Mouse (Mus musculus): Measurements from ENCODE around the gene Gjd3.

The Gjd3 gene

DNA sequence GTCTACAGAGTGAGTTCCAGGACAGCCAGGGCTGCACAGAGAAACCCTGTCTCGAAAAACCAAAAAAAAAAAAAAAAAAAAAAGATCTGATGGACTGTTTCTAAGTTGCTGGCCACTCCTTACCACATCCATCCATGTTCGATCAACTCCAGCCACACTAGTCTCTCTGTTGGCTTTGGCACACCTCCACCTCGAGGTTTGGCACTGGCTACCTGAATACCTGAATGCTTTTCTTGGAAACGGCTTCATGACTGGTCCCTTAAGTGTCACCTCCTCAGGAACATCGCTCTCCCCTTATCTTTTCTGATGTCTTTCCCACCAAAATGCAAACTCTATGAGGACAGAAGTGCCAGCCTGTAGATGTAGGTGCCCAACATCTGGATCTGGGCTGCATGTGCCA lies 3.5 kb downstream of the Gjd3 start:
- no peak for DNase-seq

DNA sequence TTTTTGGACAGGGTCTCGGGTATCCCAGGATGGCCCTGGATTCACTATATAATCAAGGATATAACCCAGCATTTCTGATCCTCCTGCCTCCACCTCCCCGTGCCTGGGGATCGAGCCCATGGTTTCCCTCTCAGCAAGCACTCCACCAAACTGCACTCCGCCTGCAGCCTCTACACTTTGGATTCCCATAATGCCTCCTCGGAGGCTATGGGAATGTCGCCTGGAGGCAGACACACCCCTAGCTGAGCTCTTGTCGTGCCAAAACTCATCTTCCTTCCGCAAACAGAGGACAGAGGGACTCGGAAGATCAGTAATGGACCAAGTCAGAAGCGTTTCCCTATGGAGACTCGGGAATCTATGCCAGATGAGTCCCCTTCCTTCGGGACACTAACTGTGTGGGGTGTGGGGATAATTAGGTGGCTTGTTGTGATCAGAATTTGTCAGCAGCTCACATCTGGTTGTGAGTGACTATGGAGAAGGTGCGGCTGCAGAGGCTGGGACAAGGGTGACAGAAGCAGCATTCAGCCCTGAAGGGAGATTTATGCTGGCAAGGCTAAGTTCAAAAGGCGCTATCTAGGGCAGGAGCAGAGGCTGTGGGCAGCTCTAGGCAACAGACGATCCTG lies 4.2 kb downstream of the Gjd3 start:
- DNase-seq = no peak

DNA sequence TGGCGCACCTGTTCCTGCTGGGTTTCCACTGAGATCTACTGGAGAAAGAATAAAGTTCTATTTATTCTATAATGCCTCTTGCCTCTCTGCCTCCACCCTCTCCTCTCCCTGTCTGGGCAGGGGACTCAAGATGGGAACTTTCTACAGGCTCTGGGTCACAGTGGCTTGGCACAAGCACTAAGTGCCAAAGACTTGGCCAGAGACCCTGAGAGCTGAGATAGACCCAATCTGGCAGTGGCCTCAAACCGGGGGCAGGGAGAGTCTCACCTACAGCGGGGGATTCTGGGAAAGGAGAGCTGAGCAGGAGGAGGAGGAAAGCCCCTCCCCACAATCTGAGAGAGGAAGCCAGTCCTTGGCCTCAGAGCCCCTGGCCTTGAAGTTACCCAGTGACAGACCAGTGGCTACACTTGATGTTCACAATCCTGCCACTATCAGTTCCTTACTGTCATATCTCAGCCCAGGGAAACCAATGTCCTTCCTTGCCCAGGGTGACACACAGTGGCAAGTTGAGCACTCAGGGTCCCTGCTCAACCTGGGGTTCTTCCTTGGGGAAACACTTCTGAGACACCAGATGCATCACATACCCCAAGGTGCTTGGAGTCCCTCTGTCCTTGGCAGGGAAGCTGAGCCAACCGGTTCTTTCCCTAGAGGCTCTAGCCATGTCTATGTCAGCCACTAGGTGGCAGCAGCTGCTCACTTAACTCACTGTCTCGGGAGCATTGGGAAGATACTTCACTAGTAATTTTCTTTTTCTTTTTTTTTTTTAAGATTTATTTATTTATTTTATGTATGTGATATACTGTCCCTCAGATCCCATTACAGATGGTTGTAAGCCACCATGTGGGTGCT lies 7.7 kb downstream of the Gjd3 start:
- peak; percentile 83 for DNase-seq

DNA sequence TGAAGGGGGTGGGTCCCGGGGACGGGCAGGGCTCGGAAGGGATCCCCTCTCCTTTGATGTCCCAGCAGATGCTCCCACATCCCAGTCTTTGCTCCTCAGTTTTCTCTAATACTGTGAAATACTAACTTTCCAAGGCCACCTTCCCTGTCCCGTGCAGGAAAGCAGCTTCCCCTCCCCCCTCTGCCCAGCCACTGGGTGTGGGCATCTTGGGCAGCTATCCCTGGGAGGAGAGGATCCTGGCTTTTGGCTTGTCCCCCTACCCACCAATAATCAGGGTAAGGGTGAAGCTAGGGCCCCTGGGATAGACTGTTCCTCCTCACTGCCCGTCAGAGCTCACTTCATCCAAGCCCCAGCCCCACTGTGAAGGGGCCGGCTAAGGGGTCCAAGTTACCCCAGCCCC lies 8.6 kb downstream of the Gjd3 start:
- DNase-seq = no peak

DNA sequence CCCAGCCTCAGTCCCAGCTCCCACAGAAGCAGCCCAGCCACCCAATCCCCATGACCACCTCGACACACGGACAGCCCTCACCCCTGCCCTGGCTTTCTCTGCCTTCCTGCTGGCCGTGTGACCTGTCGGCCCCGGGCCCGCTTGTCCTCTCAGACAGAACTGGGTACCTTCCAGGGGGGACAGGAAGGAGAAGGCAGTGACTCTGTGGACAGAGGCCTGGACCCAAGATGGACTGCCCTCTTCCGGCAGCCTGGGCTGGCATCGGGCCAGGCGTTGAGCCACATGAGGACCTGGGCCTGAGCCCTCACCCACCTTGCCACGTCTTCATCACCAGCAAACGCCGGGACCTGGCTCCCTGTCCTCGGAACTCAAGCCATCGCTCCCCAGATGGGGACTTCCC lies 9.2 kb downstream of the Gjd3 start:
- peak; percentile 51 for DNase-seq

DNA sequence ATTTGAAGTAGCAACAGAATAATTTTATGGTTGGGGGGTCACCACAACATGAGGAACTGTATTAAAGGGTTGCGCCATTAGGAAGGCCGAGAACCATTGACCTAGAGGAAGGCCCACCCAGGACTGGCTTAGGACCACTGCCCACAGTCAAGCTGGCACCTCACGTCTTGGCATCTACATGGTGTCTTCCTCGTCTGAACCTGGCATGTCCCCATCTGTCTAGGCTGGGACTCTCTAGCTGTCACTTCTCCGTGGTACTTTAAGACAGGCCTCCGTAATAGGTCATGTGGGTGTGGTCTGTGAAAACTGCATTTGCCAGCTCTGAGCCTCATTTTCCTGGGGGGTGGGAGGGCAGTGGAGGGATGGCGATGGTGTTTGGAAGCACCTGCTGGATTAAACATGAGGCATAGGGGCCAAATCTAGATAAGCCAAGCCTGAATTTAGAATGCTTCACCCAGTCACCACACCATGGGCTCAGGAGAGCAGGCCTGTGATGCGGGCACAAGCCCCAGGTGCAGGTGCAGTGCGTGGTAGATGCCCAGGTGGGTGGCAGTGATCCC lies 9.9 kb downstream of the Gjd3 start:
- no peak for DNase-seq

DNA sequence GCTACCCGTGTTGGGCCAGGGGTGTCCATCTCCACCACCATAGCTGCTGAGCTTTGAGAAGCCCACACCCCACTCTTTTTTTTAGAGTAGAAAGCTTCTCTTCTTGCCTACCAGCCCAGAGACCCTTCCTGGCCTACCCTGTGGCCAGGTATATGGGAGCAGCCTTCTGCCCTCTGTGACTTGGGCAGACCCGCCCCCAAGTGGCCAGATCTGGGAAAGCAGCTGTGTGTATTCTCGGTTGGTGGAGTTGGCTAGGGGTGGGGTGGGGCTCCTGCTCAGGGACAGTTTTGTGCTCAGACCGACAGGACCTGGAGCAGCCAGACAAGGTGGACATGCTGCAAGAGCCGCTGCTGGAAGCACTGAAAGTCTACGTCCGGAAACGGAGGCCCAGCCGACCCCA lies 10.6 kb downstream of the Gjd3 start:
- peak; percentile 87 for DNase-seq

DNA sequence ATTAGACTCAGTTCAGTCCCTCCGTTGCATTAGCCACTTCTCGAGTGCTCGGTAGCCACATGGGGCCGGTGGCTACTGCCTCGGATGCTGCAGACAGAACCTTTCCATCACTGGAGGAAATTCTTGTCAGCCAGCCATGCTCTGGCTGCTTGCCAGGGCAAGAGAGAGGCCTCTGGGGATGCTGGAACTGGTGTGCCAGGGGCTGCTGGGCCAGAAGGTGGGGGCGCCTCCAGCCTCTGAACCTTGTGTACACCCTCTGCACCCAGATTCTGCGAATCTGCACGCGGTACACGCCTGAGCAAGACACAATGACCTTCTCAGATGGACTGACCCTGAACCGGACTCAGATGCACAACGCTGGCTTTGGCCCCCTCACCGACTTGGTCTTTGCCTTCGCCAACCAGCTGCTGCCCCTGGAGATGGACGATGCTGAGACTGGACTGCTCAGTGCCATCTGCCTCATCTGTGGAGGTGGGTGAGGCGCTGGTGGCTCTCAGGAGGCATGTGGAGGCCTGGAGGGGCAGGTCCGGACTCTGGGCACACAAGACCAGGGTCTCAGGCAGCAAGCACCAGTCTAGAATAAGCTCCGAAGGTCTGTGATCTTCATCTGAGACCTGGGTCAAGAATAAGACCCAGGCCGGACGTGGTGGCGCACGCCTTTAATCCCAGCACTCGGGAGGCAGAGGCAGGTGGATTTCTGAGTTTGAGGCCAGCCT lies 11.3 kb downstream of the Gjd3 start:
- no peak for DNase-seq

DNA sequence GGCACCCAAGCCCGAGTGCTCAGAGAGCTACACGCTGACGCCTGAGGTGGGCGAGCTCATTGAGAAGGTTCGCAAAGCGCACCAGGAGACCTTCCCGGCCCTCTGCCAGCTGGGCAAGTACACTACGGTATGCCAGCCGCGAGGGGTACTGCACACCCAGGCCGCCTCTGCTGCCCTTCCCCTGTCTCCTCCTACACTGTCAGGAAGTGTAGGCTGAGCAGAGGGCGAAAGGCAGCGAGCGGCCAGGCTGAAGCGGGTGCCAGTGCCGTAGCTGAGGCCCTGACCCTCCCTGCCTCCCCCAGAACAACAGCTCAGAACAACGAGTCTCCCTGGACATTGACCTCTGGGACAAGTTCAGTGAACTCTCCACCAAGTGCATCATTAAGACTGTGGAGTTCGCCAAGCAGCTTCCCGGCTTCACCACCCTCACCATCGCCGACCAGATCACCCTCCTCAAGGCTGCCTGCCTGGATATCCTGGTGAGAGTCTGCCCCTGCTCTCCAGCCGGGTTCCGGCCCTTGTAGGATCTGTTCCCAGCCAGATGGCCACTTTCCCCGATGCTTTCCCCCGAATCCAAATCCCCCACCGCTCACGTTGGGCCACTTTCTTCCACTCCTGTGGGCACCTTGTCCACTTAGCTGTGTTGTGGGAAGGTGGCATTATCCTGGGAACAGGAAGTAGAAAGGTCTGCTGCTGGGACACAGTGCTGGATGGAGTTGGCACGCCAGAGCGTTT lies 12.5 kb downstream of the Gjd3 start:
- DNase-seq = peak; percentile 93

DNA sequence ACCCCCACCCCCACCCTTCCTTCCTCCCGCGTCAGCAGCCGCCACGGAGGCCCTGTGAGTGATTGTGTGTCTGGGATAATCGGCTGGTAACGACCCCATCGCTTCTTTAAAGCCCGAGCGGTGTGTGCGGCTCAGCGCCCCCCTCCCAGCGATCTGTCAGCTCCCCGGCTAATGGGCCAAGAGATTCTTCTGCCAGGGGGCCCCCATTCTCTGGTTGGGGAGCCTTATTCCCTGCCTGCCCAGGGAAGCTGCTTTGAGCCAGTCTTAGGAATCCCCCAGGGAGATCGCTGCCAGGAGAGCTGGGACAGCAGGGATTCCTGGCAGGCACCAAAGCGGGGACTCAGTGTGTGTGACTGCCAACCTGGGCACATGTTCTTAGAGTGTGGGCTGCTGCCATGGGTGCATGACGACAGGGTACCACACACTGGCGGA lies 13.3 kb downstream of the Gjd3 start:
- no peak for DNase-seq

DNA sequence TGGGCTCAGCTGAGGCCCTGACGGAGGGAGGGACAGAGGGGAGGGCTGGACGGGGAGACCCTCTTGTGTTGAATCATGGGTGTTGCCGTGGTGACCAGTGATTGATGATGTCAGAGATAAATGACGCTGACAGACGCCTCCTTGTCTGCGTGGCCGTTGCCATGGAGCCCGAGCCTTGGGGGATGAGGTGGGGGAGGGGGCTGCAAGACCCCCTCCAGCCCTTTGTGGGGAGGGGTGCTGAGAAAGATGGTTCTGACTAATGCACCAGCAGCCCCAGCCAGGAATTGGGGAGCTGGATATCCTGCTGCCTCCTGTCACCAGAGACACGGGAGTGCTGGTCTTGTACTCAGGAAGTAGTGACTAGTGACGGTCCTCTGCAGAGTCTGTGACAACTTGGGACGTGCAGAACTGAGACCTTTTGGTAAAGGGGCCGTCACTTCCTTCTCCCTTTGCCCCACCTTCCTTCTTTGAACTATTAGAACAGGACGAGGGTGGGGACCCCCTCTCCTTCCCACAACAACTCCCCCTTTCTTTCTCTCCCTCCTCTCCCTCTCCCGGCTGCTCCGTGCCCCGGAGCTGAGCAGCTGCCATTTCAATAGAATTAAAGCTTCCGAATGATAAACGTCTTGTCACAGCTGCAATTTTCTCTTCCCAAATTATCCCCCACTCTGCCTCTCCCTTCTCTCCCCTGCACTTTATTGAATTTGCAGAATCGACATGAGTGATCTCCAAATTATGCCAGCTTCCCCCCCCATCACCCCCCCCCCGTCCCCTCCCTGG lies 13.9 kb downstream of the Gjd3 start:
- peak; percentile 17 for DNase-seq

DNA sequence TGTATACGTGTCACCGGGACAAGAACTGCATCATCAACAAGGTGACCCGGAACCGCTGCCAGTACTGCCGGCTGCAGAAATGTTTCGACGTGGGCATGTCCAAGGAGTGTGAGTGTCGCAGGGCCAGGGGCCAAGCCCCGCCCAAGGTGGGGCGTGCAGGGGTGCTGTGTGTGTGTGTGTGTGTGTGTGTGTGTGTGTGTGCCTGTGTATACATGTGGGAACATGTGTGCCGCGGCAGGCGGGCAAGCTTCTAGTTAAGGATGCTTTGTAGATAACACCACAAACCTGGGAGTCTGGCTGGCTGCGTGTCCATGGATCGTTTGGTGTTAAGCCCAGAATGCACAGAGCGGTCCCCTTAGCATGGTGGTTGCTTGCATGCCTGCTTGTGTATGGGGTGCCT lies 14.7 kb downstream of the Gjd3 start:
- peak; percentile 14 for DNase-seq

DNA sequence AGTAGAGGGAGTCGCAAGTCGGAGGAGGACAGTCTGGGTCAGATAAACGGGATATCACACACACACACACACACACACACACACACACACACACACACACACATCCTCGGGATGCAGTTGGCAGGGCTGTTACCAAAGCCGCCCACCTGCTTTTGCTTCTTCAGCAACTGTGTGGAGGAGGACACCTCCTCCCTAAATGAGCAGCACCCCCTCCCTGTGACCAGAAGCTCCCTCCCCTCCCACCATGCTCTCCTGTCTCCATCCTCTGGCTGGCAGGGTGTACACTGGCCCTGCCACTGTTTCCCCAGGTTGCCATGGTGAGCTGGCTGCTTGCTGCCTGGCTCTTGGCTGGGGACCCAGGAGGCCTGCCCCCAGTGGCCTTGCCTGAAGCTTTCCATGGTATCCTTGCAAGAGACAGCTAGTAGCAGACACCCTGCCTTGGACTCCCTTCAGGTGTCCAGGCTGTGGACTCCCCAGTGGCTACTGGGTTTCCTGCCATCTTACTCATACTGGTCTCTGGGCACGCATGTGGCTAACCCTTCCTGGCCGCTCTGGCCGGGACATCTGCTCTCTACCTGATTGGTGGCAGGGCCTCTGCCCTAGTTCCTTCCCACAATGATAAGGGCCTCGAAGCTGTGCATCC lies 16.2 kb downstream of the Gjd3 start:
- peak; percentile 48 for DNase-seq

DNA sequence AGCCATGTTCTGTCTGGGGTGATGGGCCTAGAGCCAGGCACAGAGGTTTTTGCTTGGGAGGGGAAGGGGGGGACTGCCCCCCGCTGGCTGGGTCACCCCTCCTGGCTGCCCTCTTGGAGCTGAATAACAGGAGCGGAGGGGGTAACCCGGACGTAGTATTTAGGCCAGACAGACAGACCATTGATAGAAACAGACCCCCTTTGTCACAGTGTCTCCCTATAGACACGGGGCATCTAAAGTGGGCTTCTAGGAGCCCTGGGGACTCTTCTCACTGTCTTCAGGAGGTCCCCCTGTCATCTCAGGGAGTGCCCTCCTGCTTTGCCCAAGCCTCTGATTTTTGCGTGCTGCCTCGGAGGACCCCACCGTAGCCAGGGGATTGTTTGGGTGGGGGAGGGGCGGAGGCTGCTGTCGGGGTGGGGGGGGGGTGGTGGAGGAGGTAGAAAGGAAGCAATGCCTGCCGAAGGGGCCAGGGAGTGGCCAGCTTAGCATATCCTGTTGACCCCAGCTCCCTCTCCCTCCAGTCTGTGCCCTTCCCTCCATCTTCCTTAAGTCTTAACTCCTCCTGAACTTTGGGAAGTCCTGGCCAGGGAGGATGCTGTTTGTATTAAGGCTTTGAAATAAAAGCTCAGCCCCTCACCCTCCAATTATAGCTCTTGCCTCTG lies 17.3 kb downstream of the Gjd3 start:
- DNase-seq = no peak

DNA sequence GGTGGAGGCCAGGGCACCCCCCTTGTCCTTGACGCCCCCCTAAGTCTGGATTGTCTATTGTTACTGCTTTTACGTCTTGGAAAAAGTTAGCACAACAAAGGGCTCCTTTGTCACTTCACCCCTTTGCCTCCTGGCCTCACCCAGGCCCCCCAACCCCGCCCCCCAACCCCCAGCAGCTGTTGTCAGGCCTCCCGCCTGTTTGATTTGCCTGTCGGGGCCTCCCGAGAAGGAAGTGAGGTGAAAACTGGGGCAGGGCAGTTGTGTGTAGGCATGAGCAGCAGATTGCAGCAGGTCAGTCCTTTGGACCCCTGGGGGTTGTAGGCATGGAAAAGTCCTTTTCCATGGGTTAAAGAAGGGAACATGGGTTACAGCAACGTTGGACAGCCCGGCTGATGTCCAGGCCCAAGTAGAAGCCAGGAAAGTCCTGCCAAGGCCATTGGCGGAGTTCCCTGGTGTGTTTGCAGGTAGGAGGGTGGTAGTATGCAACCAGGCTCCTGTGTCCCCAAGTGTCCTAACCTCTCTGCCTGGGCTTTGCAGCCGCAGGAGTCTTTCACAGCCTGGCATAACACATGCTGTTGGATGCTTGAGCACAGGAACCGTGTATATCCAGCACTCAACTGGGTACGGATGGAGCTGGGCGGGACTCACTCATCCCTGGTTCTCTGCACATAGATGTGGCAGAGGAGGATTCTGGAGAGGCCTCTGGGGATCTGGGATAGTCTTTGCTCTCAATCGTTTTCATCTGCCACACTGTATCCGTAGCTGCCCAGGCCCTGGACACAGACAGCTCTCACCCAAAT lies 18.0 kb downstream of the Gjd3 start:
- DNase-seq = peak; percentile 65

DNA sequence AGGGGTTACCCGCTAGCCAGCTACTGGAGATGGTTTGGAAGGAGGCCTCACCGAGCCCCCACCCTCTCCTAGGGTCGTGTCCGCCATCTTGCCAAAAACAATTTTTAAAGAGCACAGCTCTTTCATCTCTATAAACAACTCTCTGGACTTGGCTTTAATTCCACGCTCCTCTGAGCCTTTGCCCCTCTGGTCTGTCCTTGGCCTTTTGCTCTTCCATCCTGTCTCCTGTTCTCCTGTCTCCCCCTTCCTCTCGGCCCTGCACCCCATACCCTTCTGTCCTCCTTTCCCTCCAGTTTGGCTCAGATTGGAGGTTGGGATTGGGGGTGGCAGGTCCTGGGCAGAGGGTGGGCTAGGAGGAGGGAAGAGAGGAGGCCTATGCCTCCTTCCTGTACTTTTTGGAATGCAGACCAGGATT lies 18.6 kb downstream of the Gjd3 start:
- no peak for DNase-seq

DNA sequence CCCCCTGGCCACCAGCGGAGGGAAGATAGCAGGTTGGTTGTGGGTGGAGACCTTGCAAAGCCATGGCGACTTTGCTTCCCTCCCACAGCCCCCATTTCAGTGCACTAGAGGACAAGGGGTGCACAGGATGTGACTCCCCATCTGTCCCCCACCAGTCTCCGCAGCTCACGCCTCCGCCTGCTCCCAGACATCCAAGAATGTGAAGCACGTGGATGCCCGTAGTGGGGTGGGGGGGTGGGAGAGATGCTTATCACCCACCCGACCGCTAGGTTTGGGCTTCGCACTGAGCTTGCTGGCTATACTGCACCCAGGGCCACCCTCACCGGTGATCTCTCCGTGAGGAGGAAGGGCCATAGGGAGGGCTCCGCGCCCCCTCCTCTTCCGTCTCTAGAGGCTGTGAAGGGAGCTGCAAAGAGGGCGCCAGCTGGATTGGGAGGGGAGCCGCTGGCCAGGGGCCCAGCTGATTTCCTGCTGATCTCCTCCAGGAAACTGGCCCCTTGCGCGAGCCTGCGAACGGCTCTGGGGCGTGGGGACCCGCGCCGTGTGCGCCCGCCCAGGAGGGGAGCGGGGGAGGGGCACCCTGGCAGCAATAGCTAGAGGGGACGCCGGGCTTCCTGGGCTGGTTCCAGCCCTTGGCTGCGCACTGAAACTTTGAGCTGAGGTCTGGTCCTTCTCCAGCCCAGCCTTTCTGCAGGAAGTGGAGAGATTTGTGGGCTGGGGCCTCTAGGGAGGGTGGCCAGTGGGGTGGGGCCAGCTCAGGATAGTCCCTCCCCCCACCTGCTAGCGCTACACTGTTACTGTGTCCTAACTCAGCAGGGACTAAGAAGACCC lies 19.4 kb downstream of the Gjd3 start:
- DNase-seq = peak; percentile 89

DNA sequence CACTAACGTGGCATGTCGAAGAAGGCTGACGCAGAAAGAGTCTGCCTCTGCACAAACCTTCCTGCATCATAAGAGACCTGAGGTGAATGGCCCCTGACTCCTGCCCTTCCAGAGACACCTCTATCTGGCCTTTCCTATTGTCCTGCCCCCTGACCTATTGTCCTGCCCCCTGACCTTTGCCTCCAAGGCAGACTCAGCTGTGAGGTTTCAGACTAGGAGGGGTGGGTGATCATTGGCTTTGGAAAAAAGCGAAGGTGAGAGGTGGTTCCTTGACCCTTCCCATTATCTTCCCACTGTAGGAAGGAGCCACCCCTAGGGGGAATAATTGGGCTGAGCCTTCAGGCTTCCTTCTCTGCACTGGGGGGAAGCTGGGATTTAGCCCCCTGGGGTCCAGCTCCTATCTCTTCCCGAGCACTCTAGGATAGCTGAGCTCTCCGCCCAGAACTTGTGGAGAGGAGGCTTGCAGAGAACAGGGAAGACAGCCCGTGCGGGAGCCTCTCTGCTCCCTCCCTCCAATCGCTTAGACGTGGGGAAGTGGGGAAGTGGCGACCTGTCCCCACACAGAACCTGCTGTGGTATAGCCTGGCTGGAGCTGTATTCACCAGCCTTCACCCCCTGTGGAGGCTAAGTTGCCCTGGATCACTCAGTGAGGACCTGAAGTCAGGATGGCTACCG lies 20.3 kb downstream of the Gjd3 start:
- DNase-seq = peak; percentile 35

DNA sequence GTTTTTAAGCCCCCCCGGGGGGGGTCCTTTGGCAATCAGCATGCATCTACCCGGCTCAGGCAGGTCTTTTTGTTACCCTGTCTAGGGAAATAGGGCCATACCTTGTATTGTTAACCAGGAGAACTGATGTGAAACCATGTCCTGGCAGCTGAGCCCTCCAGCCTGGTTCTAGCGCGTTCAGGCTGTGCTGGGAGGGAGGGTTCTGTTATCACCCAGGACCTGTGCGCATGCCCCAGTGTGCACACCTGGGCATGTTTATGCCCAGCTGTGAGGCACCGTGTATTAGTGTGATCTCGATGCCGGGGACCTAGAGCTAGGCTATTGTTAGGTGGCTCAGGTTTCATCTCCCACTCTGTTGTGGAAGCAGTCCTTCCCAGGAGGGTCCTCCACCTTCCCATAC lies 21.1 kb downstream of the Gjd3 start:
- DNase-seq = peak; percentile 28

Data from kidney, adult 9 months (tissue).